Mouse (Mus musculus) E14TG2a.4 (cell line): ENCODE measurements at regions not wholly inside any gene's neighbourhood (a gene's known extent, or its start where the extent isn't known, plus 50 kb on each side); places are given as distances from the start of the nearest gene placed in this dataset.

Experiments
- H3K27me3 ChIP-seq: 2 replicates; pipeline ENCODE4 v1.6.1; 2014; ENCODE audit warnings: low read length, control low read depth; ENCODE audit not compliant: insufficient read depth
- H3K36me3 ChIP-seq: 2 replicates; pipeline ENCODE4 v1.6.1; 2014; ENCODE audit warnings: low read length, control low read depth; ENCODE audit not compliant: insufficient read depth
- H3K4me1 ChIP-seq: replicated peaks from 2 replicates; pipeline ENCODE4 v1.6.1; 2014; ENCODE audit warnings: low read depth, low read length, control low read depth
- H3K4me3 ChIP-seq: replicated peaks from 2 replicates; pipeline ENCODE4 v1.5.1; 2014; ENCODE audit warnings: mild to moderate bottlenecking, low read length
- H3K9me3 ChIP-seq: 2 replicates; pipeline ENCODE4 v1.6.1; 2014; ENCODE audit warnings: low read length, control low read depth
- CTCF ChIP-seq: conservative IDR thresholded peaks from 2 replicates; pipeline ENCODE4 v1.5.1; 2014; ENCODE audit warnings: low read length
- NANOG ChIP-seq: IDR thresholded peaks from 2 replicates; pipeline ENCODE4 v1.6.1; 2014; ENCODE audit warnings: borderline replicate concordance, low read length, mixed read lengths
- POU5F1 ChIP-seq: IDR thresholded peaks from 2 replicates; pipeline ENCODE4 v1.6.1; 2014; ENCODE audit warnings: low read length, borderline replicate concordance

DNA sequence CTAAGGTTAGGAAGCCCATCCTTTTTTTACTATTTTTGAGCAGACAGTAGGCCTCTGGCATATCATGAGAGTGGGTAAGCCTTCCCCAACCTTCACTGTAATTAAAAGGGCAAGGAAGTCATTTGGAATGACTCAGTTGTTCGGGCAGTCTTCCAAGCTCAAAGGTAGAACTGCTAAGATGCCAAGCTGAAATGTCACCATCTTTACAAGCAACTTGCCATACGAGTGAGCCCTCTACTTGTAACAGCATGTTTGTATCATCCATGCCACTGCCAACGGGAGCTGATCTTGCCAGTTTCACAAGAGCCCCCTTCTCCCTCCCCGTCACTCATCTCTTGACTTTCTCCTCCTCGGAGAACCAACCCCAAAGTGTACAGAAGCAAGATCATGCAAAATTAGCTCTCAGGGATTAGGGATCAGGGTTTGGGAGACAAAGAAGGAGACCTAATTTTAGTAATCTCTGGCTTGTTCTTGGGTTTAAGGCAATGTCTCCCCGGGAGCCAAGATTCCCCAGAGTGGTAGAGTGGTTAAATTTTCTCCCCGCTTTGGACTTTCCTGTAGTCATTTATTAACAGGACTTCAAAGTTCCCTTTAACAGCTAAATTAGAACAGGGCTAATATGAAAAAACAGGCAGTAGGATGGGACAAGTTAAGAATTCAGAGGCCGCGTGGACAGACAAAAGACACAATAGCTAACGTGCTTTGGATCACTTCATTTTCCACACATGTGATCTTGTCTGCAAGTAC lies 216.9 kb upstream of the Ankrd55 start:
- Histone ChIP-seq H3K4me1 (peaks cover 7% of the 10 kb centered on the region; the same call in 1 of the 2 replicates), H3K36me3 (no peaks in the 10 kb centered on the region), H3K27me3 (peaks cover 12% of the 10 kb centered on the region), H3K4me3 (no peak overlapping the region), H3K9me3 (peaks cover 12% of the 10 kb centered on the region)
- TF ChIP-seq POU5F1: no peak
- no peak for TF ChIP-seq CTCF
- TF ChIP-seq NANOG: no peak

DNA sequence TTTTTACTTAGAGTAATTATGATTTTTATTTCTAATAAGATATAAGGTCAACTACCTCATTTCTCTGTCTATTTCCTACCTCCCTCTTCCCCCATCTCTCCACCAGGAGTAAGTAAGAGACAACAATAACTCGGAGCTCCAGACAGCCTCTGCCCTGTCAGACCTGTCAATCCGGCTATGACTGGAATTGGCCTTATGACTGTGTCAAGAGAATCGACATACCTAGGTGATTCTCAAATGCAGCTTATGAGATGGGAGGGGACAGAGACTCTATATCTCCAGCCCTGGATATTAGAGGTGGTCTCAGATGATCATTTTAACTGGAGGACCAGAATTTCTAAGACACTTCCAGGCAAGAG lies 216.3 kb upstream of the Ankrd55 start:
- Histone ChIP-seq H3K4me1 (peaks cover 7% of the 10 kb centered on the region; the same call in 1 of the 2 replicates), H3K9me3 (peaks cover 13% of the 10 kb centered on the region), H3K4me3 (no peak overlapping the region), H3K36me3 (no peaks in the 10 kb centered on the region), H3K27me3 (peaks cover 12% of the 10 kb centered on the region)
- TF ChIP-seq POU5F1 (no peak), NANOG (no peak), CTCF (no peak)

DNA sequence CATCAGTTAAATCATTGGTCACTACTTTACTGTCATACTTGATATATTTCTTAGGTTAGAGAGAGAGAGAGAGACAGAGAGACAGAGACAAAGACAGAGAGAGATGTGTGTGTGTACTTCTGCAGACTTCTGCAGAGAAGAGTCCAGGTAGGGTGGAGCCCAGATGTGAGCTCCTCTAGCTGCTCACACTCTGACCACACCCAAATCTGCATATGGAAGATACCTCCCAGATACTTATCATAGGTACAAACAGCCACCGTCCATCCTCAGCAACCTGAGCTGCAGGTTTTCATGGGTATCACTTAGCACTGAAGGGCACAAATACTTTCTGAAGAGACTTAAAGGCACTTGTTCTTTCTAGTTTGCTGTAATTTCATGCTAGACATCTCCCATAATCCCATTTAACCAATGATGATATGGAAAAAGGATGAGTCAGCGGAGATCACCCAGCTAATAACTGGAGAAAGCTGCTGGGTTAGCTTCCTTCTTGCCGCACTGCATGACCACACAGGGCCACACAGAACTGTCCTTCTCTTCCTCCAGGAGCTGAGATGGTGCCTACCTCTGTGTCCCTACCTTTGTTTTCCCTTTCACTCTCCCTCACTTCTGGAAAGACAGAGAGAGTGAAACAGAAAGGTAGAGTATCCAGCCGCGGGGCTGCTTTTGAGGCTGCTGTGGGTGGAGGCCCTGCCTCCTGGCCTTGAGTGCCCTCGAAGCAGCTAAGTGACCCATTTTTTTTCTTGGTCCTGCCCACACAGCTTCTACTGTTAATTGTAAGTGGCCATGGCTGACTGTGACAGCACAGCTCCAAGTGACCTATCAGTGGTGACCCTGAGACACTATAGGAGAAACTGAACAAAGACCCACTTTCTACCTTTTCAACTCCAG lies 214.5 kb upstream of the Ankrd55 start:
- peaks cover 4% of the 10 kb centered on the region; the same call in 1 of the 2 replicates for H3K4me1 ChIP-seq
- peaks cover 13% of the 10 kb centered on the region for H3K9me3 ChIP-seq
- H3K4me3 ChIP-seq: no peak overlapping the region
- H3K27me3 ChIP-seq: peaks cover 7% of the 10 kb centered on the region
- TF ChIP-seq POU5F1 (no peak), NANOG (no peak), CTCF (no peak)
- no peaks in the 10 kb centered on the region for H3K36me3 ChIP-seq

DNA sequence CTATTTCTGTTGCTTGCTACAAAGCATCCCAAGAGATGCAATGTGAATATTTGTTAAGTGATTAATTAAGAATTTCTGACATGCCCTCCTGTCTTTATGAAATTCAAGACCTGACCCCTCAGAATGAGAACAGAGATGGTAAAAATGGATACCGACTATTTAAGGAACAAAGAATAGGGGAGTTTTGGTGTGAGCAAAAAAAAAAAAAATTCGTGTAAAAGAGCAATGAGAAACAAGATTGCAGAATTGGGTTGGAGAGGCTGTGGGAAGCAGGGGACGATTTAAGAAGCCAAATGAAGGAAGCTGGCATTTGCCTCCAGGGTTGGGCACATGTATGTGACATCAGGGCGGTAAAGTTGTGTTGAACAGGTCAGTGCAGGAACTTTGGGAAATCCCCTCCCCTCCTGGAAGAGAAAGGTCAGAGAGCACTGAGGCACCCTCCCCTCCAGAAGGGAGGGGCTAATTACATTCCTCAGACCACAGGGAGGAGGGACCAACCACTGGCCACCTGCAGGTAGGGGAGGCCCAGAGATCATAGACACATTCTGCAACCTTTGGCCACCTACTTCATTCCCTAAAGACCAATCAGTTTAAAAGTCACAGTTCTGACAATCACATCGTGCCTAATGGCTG lies 212.3 kb upstream of the Ankrd55 start:
- Histone ChIP-seq H3K4me3 (no peak overlapping the region), H3K9me3 (peaks cover 13% of the 10 kb centered on the region), H3K4me1 (peaks cover 4% of the 10 kb centered on the region; the same call in 1 of the 2 replicates), H3K27me3 (0 out of 2 replicates have a peak, but pooled peaks cover 3% of the 10 kb centered on the region), H3K36me3 (no peaks in the 10 kb centered on the region)
- TF ChIP-seq POU5F1 (no peak), CTCF (no peak), NANOG (no peak)

DNA sequence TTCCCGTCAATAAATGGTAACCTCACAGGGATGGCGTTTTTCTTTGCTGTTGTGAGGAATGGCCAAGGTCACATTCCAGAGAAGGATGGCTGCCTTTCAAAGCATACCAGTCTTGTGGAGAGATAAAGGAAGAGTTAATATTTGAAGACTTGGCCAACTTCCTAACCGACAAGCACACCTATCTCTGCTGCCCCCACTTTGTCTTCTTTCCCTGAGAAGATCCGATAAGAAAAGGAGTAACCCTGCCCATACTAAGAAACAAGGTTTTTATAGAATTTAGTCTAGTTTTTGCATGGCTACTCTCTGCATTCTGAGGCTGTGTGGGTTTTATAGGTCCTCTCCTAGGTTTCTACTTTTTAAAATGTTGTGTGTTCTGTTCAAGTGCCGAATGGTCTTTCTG lies 210.2 kb upstream of the Ankrd55 start:
- Histone ChIP-seq H3K36me3 (no peaks in the 10 kb centered on the region), H3K4me1 (peaks cover 4% of the 10 kb centered on the region; the same call in 1 of the 2 replicates), H3K9me3 (peaks cover 13% of the 10 kb centered on the region), H3K27me3 (no peaks in the 10 kb centered on the region), H3K4me3 (no peak overlapping the region)
- no peak for TF ChIP-seq NANOG
- TF ChIP-seq POU5F1: no peak
- no peak for TF ChIP-seq CTCF

DNA sequence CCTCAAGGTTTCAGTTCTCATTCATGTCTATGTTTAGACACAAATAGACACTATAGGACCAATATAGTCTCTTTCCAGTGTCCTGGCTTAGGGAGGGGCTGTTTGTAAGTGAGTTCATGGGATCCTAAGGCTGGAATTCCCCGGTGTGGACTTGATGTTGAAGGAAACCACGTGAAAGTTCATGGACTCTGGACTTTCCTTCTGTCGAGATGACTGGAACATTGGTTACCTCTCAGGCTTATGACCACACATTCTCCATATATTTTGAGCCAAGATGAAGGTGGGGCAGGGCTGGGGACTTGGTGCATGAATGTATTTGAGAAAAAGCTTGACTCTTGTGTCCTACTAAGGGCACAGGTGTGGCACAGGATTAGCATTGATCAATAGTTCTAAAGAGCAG lies 206.3 kb upstream of the Ankrd55 start:
- Histone ChIP-seq H3K27me3 (peaks cover 6% of the 10 kb centered on the region; the same call in 1 of the 2 replicates), H3K9me3 (no peaks in the 10 kb centered on the region; the same call in 1 of the 2 replicates), H3K36me3 (no peaks in the 10 kb centered on the region), H3K4me3 (no peak overlapping the region), H3K4me1 (no peaks in the 10 kb centered on the region)
- no peak for TF ChIP-seq POU5F1
- TF ChIP-seq NANOG: no peak
- TF ChIP-seq CTCF: no peak

DNA sequence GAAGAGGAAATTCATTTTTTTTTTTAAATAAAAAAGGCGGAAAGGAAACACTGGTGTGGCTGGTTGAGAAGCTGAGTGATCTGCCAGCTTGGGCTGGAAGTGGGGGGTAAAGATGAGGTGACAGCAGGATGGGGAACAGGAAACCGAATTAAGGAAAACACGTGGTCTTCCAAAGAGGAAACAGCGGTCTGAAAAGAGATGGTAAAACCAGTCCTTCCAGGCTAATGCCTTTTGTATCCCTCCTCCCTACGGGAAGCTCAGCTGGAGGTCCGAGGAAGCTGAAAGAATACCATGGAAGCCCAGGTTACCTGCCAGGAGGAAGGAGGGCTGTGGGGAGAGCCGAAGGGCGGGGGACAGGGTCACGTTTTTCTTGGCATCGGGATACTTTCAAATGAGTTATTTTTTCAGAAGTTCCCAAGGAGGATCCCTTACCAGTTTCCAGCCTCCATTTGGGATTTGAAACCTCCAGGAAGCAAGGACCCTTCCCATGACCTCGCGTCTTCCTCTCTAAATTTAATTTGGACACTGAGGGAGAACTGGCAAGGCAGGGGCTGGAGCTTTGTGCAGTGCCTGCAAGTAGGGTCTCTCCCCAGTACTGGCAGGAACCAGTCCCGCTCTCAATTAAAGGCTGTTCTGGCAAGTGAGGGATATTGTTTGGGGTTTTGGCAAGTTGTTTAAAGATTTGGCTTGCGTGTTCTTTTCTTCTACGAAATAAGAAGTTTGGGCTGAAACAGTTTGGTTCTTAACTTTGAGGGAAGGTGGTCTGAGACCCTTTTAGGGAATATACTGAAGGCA lies 203.6 kb upstream of the Ankrd55 start:
- Histone ChIP-seq H3K4me1 (peaks cover 8% of the 10 kb centered on the region), H3K9me3 (no peaks in the 10 kb centered on the region; the same call in 1 of the 2 replicates)
- TF ChIP-seq NANOG (no peak), CTCF (no peak), POU5F1 (no peak)

More for the DNA sequence above, 203.6 kb upstream of the Ankrd55 start:
- H3K36me3 ChIP-seq: no peaks in the 10 kb centered on the region
- H3K4me3 ChIP-seq: 0 out of 2 replicates have a peak overlapping the region, but pooled peaks have one; percentile 13
- peaks cover 6% of the 10 kb centered on the region; the same call in 1 of the 2 replicates for H3K27me3 ChIP-seq
